Mouse (Mus musculus): ENCODE results near the gene Rere.

Rere gene

GRCm38 (mm10) chr4:150655989-150656388 is 374.5 kb downstream of the Rere start:
- in situ Hi-C loops (cut with MboI), result loop anchor here (10.0 kb wide), 1 partner anchor 239 kb away; no protein-coding TSS in a partner anchor

GRCm38 (mm10) chr4:150656504-150656903 is 375.1 kb downstream of the Rere start:
- in situ Hi-C loops (cut with MboI), result loop anchor here (10.0 kb wide), 1 partner anchor 238 kb away; no protein-coding TSS in a partner anchor

GRCm38 (mm10) chr4:150659926-150660610 is 378.6 kb downstream of the Rere start:
- in situ Hi-C loops (cut with MboI), result loop anchor here (10.0 kb wide), 1 partner anchor 235 kb away; no protein-coding TSS in a partner anchor

- in situ Hi-C loops (cut with MboI), result no loop called here
Observed at GRCm38 (mm10) chr4:150661886-150662285, 380.4 kb downstream of the Rere start.

- in situ Hi-C loops (cut with MboI), result no loop called here
Observed at GRCm38 (mm10) chr4:150663192-150663591, 381.7 kb downstream of the Rere start.

- in situ Hi-C loops (cut with MboI), result no loop called here
Observed at GRCm38 (mm10) chr4:150664726-150665125, 383.3 kb downstream of the Rere start.

GRCm38 (mm10) chr4:150665806-150666205 is 384.4 kb downstream of the Rere start:
- in situ Hi-C loops (cut with MboI), result no loop called here
